Mouse (Mus musculus): ENCODE data around the gene Cutc. TPM values are rescaled to one million over a fixed set of nuclear protein-coding genes. Genes with fewer than 3 reads are reported as not detected.

The Cutc gene
- polyA plus RNA-seq, 1 experiment from 2014 or later: 9.0 TPM

GRCm38 (mm10) chr19:43743401-43743800, 9.4 kb upstream of the Cutc start:
- Histone ChIP-seq H3K4me1 (ENCODE audit: control insufficient read depth, insufficient read depth, low read length) (no peaks in the 10 kb centered on the region), H3K27ac (ENCODE audit: low read depth, low read length) (no peak overlapping the region), H3K36me3 (ENCODE audit: control insufficient read depth, insufficient read depth, low read length) (peaks cover 91% of the 10 kb centered on the region), H3K9ac (ENCODE audit: low read length) (no peak overlapping the region), H3K4me3 (ENCODE audit: low read depth, low read length) (no peak overlapping the region), H3K9me3 (replicated peaks; ENCODE audit: control insufficient read depth, low read length) (no peaks in the 10 kb centered on the region), H3K4me2 (ENCODE audit: low read length) (no peak overlapping the region), H3K27me3 (replicated peaks; ENCODE audit: control insufficient read depth, insufficient read depth, low read length) (no peaks in the 10 kb centered on the region)
- DNase-seq (ENCODE audit: low spot score): no peak
- 95% methylated on average over 7 of the region's 7 CpGs for WGBS
- no peak for ATAC-seq

DNA sequence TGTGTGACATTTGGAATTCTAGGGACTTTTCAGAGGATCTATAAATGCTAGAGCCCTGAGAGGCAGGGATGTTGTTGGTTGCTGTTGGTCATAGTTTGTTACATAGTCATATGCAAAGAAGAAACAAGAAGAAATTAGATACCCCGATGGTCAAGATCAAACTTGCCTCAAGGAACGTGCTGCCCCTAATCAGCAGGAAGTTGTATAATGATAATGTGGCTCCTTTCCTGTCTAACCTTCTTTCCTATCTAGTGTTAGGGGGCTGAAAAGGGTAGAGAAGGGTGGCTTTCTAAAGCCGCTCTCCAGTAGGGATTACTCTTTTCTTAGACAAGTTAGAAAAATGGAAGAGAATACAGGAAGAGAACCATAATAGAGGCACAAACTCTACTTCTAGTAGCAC, 7.1 kb upstream of the Cutc start:
- Histone ChIP-seq H3K4me2 (ENCODE audit: low read length) (no peak overlapping the region), H3K4me1 (ENCODE audit: control insufficient read depth, insufficient read depth, low read length) (no peaks in the 10 kb centered on the region), H3K27ac (ENCODE audit: low read depth, low read length) (no peak overlapping the region), H3K4me3 (ENCODE audit: low read depth, low read length) (no peak overlapping the region), H3K9me3 (replicated peaks; ENCODE audit: control insufficient read depth, low read length) (no peaks in the 10 kb centered on the region), H3K36me3 (ENCODE audit: control insufficient read depth, insufficient read depth, low read length) (peaks cover 89% of the 10 kb centered on the region), H3K27me3 (replicated peaks; ENCODE audit: control insufficient read depth, insufficient read depth, low read length) (no peaks in the 10 kb centered on the region), H3K9ac (ENCODE audit: low read length) (no peak overlapping the region)
- DNase-seq (ENCODE audit: low spot score) (no peak), ATAC-seq (no peak)
- over 99% methylated on average over 3 of the region's 3 CpGs for WGBS

- DNase-seq (ENCODE audit: low spot score) (no peak), ATAC-seq (no peak)
- no peak overlapping the region for H3K4me3 ChIP-seq (ENCODE audit: low read depth, low read length)
- no peaks in the 10 kb centered on the region for H3K27me3 ChIP-seq (replicated peaks; ENCODE audit: control insufficient read depth, insufficient read depth, low read length)
- H3K9ac ChIP-seq (ENCODE audit: low read length): no peak overlapping the region
- H3K4me1 ChIP-seq (ENCODE audit: control insufficient read depth, insufficient read depth, low read length): no peaks in the 10 kb centered on the region
- whole genome bisulfite sequencing: 92% methylated on average over 4 of the region's 4 CpGs
- peaks cover 73% of the 10 kb centered on the region for H3K36me3 ChIP-seq (ENCODE audit: control insufficient read depth, insufficient read depth, low read length)
- H3K27ac ChIP-seq (ENCODE audit: low read depth, low read length): no peak overlapping the region
- H3K9me3 ChIP-seq (replicated peaks; ENCODE audit: control insufficient read depth, low read length): no peaks in the 10 kb centered on the region
- no peak overlapping the region for H3K4me2 ChIP-seq (ENCODE audit: low read length)
These were observed 4.9 kb upstream of the Cutc start for GRCm38 (mm10) chr19:43747877-43748276.

- H3K36me3 ChIP-seq (ENCODE audit: control insufficient read depth, insufficient read depth, low read length): peaks cover 57% of the 10 kb centered on the region
- 96% methylated on average over 2 of the region's 2 CpGs for WGBS
- H3K4me3 ChIP-seq (ENCODE audit: low read depth, low read length): no peak overlapping the region
- no peak overlapping the region for H3K4me2 ChIP-seq (ENCODE audit: low read length)
- H3K4me1 ChIP-seq (ENCODE audit: control insufficient read depth, insufficient read depth, low read length): no peaks in the 10 kb centered on the region; the same call in 1 of the 2 replicates
- DNase-seq (ENCODE audit: low spot score): no peak
- no peak for ATAC-seq
- H3K9ac ChIP-seq (ENCODE audit: low read length): no peak overlapping the region
- no peak overlapping the region for H3K27ac ChIP-seq (ENCODE audit: low read depth, low read length)
- no peaks in the 10 kb centered on the region for H3K27me3 ChIP-seq (replicated peaks; ENCODE audit: control insufficient read depth, insufficient read depth, low read length)
- no peaks in the 10 kb centered on the region for H3K9me3 ChIP-seq (replicated peaks; ENCODE audit: control insufficient read depth, low read length)
These were observed 2.8 kb upstream of the Cutc start for GRCm38 (mm10) chr19:43750008-43750407.

GRCm38 (mm10) chr19:43753226-43753835, 535 bp downstream of the Cutc start:
- no peaks in the 10 kb centered on the region for H3K9me3 ChIP-seq (replicated peaks; ENCODE audit: control insufficient read depth, low read length)
- peak overlapping the region; percentile 67 for H3K4me2 ChIP-seq (ENCODE audit: low read length)
- no peaks in the 10 kb centered on the region for H3K27me3 ChIP-seq (replicated peaks; ENCODE audit: control insufficient read depth, insufficient read depth, low read length)
- H3K4me3 ChIP-seq (ENCODE audit: low read depth, low read length): peak overlapping the region; percentile 55
- peak; percentile 85 for DNase-seq (ENCODE audit: low spot score)
- H3K9ac ChIP-seq (ENCODE audit: low read length): peak overlapping the region; percentile 68
- peak overlapping the region; percentile 90 for H3K27ac ChIP-seq (ENCODE audit: low read depth, low read length)
- peaks cover 25% of the 10 kb centered on the region for H3K36me3 ChIP-seq (ENCODE audit: control insufficient read depth, insufficient read depth, low read length)
- no peaks in the 10 kb centered on the region; the same call in 1 of the 2 replicates for H3K4me1 ChIP-seq (ENCODE audit: control insufficient read depth, insufficient read depth, low read length)
- WGBS: 2% methylated on average over 23 of the region's 24 CpGs
- ATAC-seq: peak; percentile 89

DNA sequence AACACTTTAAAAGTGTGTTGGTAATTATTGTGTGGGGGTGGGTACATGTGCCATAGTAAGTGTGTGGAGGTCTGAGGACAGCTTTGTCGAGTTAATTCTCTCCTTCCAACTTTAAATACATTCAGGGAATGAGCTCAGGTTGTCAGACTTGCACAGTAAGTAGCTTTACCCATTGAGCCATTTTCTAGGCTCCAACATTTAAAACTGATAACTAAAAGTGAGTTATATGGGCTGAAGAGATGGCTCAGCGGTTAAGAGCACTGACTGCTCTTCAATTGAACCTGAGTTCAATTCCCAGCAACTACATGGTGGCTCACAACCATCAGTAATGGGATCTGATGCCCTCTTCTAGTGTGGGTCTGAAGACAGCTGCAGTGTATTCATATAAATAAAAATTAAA, 1.4 kb downstream of the Cutc start:
- no peak for ATAC-seq
- 74% methylated on average over 2 of the region's 2 CpGs for WGBS
- Histone ChIP-seq H3K4me2 (ENCODE audit: low read length) (no peak overlapping the region), H3K27me3 (replicated peaks; ENCODE audit: control insufficient read depth, insufficient read depth, low read length) (no peaks in the 10 kb centered on the region), H3K4me3 (ENCODE audit: low read depth, low read length) (no peak overlapping the region), H3K9ac (ENCODE audit: low read length) (no peak overlapping the region), H3K4me1 (ENCODE audit: control insufficient read depth, insufficient read depth, low read length) (no peaks in the 10 kb centered on the region; the same call in 1 of the 2 replicates), H3K9me3 (replicated peaks; ENCODE audit: control insufficient read depth, low read length) (no peaks in the 10 kb centered on the region), H3K27ac (ENCODE audit: low read depth, low read length) (no peak overlapping the region), H3K36me3 (ENCODE audit: control insufficient read depth, insufficient read depth, low read length) (peaks cover 16% of the 10 kb centered on the region)
- DNase-seq (ENCODE audit: low spot score): no peak

GRCm38 (mm10) chr19:43754872-43755271, 2.1 kb downstream of the Cutc start:
- 76% methylated on average over 2 of the region's 2 CpGs for WGBS
- H3K4me3 ChIP-seq (ENCODE audit: low read depth, low read length): no peak overlapping the region
- H3K4me2 ChIP-seq (ENCODE audit: low read length): no peak overlapping the region

DNA sequence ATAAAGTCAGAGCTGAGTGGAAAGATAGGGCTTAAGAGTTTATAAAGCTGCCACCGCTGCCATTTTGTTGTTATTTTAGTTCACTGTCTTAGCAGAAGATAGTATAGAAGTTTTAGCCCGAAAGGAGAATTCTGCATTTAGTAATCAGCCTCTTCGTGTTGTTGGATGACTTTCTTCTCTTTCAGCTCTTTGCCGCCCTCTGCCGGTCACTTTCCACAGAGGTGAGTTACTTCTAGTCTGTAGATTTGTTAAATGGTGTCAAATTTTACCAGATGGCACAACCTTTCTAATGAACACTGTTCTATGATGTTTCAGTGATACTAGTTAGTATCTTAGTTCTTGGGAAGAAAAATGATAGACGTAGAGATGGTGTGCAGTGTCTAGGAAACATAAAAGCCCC, 7.7 kb downstream of the Cutc start:
- H3K27me3 ChIP-seq (replicated peaks; ENCODE audit: control insufficient read depth, insufficient read depth, low read length): no peaks in the 10 kb centered on the region
- ATAC-seq: no peak
- no peaks in the 10 kb centered on the region for H3K4me1 ChIP-seq (ENCODE audit: control insufficient read depth, insufficient read depth, low read length)
- no peaks in the 10 kb centered on the region for H3K9me3 ChIP-seq (replicated peaks; ENCODE audit: control insufficient read depth, low read length)
- H3K27ac ChIP-seq (ENCODE audit: low read depth, low read length): no peak overlapping the region
- H3K4me3 ChIP-seq (ENCODE audit: low read depth, low read length): no peak overlapping the region
- WGBS: 23% methylated on average over 6 of the region's 6 CpGs
- H3K9ac ChIP-seq (ENCODE audit: low read length): no peak overlapping the region
- no peaks in the 10 kb centered on the region for H3K36me3 ChIP-seq (ENCODE audit: control insufficient read depth, insufficient read depth, low read length)
- H3K4me2 ChIP-seq (ENCODE audit: low read length): no peak overlapping the region
- DNase-seq (ENCODE audit: low spot score): peak; percentile 84

More at GRCm38 (mm10) chr19:43754872-43755271, 2.1 kb downstream of the Cutc start:
- H3K9ac ChIP-seq (ENCODE audit: low read length): no peak overlapping the region
- H3K9me3 ChIP-seq (replicated peaks; ENCODE audit: control insufficient read depth, low read length): no peaks in the 10 kb centered on the region
- H3K4me1 ChIP-seq (ENCODE audit: control insufficient read depth, insufficient read depth, low read length): no peaks in the 10 kb centered on the region; the same call in 1 of the 2 replicates
- no peak for DNase-seq (ENCODE audit: low spot score)
- no peak overlapping the region for H3K27ac ChIP-seq (ENCODE audit: low read depth, low read length)
- no peak for ATAC-seq
- H3K27me3 ChIP-seq (replicated peaks; ENCODE audit: control insufficient read depth, insufficient read depth, low read length): no peaks in the 10 kb centered on the region
- peaks cover 13% of the 10 kb centered on the region for H3K36me3 ChIP-seq (ENCODE audit: control insufficient read depth, insufficient read depth, low read length)

DNA sequence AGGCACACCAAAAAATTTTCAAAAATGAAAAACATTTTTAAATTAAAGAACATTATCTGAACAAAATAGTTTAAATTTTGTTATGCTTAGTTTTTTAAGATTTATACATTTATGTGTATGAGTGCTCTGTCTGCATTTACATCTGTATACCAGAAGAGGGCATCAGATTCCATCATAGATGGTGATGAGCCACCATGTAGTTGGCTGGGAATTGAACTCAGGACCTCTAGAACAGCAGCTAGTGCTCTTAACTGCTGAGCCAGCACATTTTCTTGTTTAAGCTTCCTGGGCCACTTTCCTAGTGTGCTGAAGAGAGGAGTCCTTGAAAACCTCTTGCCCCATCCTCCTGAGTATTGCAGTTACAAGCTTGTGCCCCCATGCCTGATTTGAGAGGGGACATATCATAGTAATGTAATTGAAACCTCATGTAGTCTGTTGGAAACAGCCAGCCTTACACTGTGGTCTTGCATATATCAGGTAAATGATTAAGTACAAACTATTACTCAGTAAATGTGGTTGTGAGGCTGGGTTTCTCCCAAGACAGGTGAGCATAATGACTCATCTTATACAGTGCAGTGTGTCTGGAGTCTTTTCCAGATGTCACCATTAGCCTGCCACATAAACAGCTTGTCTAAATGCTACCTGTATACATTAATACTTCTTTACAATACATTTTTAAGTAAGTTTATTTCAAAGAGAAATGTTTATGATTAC, 8.9 kb downstream of the Cutc start:
- Histone ChIP-seq H3K9ac (ENCODE audit: low read length) (no peak overlapping the region), H3K27ac (ENCODE audit: low read depth, low read length) (no peak overlapping the region), H3K27me3 (replicated peaks; ENCODE audit: control insufficient read depth, insufficient read depth, low read length) (no peaks in the 10 kb centered on the region), H3K4me1 (ENCODE audit: control insufficient read depth, insufficient read depth, low read length) (no peaks in the 10 kb centered on the region), H3K4me2 (ENCODE audit: low read length) (no peak overlapping the region), H3K36me3 (ENCODE audit: control insufficient read depth, insufficient read depth, low read length) (no peaks in the 10 kb centered on the region), H3K9me3 (replicated peaks; ENCODE audit: control insufficient read depth, low read length) (no peaks in the 10 kb centered on the region), H3K4me3 (ENCODE audit: low read depth, low read length) (no peak overlapping the region)
- ATAC-seq (no peak), DNase-seq (ENCODE audit: low spot score) (no peak)

Data from forebrain, embryonic 14.5 days (tissue).